Mouse (Mus musculus) heart, embryonic 12.5 days (tissue): ENCODE results near the gene Sox21. TPM values are rescaled to one million over a fixed set of nuclear protein-coding genes. Genes with fewer than 3 reads are reported as not detected.

Experiments used
- ATAC-seq: fragments of 200-750 bp; cut with Nextera tagmentation; 2 replicates; pipeline ENCODE4 v1.8.0; 2017; ENCODE audit warnings: moderate TSS enrichment, moderate library complexity; ENCODE audit not compliant: insufficient number of reproducible peaks, low FRiP score
- H3K27ac ChIP-seq: fragments of 300-500 bp; sonication (generic); 2 replicates; pipeline ENCODE4 v1.5.1; 2016; ENCODE audit warnings: mild to moderate bottlenecking, moderate library complexity; ENCODE audit not compliant: poor library complexity, severe bottlenecking
- H3K27me3 ChIP-seq: fragments of 300-500 bp; sonication (generic); replicated peaks from 2 replicates; pipeline ENCODE4 v1.6.1; 2016; ENCODE audit warnings: mild to moderate bottlenecking, moderate library complexity
- H3K36me3 ChIP-seq: fragments of 300-500 bp; sonication (generic); 2 replicates; pipeline ENCODE4 v1.6.1; 2016; ENCODE audit warnings: mild to moderate bottlenecking, moderate library complexity
- H3K4me1 ChIP-seq: fragments of 300-500 bp; sonication (generic); replicated peaks from 2 replicates; pipeline ENCODE4 v1.6.1; 2016; ENCODE audit warnings: mild to moderate bottlenecking
- H3K4me2 ChIP-seq: fragments of 300-500 bp; sonication (generic); 2 replicates; pipeline ENCODE4 v1.6.1; 2016; ENCODE audit warnings: mild to moderate bottlenecking, moderate library complexity
- H3K4me3 ChIP-seq: fragments of 300-500 bp; sonication (generic); 2 replicates; pipeline ENCODE4 v1.5.1; 2016; ENCODE audit warnings: mild to moderate bottlenecking
- H3K9ac ChIP-seq: fragments of 300-500 bp; sonication (generic); 2 replicates; pipeline ENCODE4 v1.6.1; 2016; ENCODE audit warnings: mild to moderate bottlenecking, moderate library complexity
- H3K9me3 ChIP-seq: fragments of 300-500 bp; sonication (generic); replicated peaks from 2 replicates; pipeline ENCODE4 v1.6.1; 2016; ENCODE audit warnings: mild to moderate bottlenecking, moderate library complexity
- WGBS: fragments of 180-500 bp; shearing (Covaris S2); methylation state at CpG from one replicate; pipeline ENCODE4 v1.1.7; 2016; 5-methylcytosine and 5-hydroxymethylcytosine counted together
- polyA plus RNA-seq: library from polyadenylated mRNA; unstranded; fragments of >200 nt; fragmentation: Nextera tagmentation; extraction: Ambion mirVana; gene quantifications from 2 replicates; pipeline ENCODE4 v1.2.1, GENCODE M21; 2016

Gene Sox21
- polyA plus RNA-seq, 1 experiment from 2014 or later, result 0.05 TPM

GRCm38 (mm10) chr14:118220885-118221284 is 15.9 kb downstream of the Sox21 start:
- no peaks in the 10 kb centered on the region for H3K9me3 ChIP-seq
- 73% methylated on average over 1 of the region's 1 CpGs for WGBS
- no peak overlapping the region for H3K4me2 ChIP-seq
- H3K36me3 ChIP-seq, result no peaks in the 10 kb centered on the region
- no peak for ATAC-seq
- no peak overlapping the region for H3K27ac ChIP-seq
- H3K27me3 ChIP-seq, result peaks cover 72% of the 10 kb centered on the region
- H3K9ac ChIP-seq, result no peak overlapping the region
- H3K4me1 ChIP-seq, result 0 out of 2 replicates have a peak, but pooled peaks cover 6% of the 10 kb centered on the region
- H3K4me3 ChIP-seq, result no peak overlapping the region

DNA sequence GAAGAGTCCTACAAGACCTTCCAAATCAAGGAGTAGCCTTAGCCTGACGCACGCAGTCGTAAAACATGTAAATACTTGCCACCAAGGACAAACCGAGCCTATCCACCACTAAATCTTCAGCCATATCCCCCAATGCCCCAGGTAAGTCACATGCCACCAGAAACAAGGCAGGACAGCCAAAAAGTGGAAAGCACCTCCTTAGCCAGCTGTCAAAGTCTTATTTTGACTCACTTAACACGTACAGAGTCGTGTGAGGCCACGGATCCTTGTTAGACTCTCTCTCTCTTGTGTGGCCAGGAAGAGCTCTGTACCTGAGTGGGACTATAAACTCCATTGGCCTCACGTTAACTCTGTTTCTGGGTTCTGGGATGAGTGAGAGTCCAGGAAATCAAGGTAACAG is 20.0 kb downstream of the Sox21 start:
- ATAC-seq, result no peak
- no peak overlapping the region for H3K4me3 ChIP-seq
- no peaks in the 10 kb centered on the region for H3K4me1 ChIP-seq
- no peaks in the 10 kb centered on the region for H3K36me3 ChIP-seq
- no peak overlapping the region for H3K4me2 ChIP-seq
- no peaks in the 10 kb centered on the region for H3K9me3 ChIP-seq
- WGBS, result 79% methylated on average over 8 of the region's 8 CpGs
- H3K27ac ChIP-seq, result no peak overlapping the region
- no peak overlapping the region for H3K9ac ChIP-seq
- H3K27me3 ChIP-seq, result peaks cover 53% of the 10 kb centered on the region

DNA sequence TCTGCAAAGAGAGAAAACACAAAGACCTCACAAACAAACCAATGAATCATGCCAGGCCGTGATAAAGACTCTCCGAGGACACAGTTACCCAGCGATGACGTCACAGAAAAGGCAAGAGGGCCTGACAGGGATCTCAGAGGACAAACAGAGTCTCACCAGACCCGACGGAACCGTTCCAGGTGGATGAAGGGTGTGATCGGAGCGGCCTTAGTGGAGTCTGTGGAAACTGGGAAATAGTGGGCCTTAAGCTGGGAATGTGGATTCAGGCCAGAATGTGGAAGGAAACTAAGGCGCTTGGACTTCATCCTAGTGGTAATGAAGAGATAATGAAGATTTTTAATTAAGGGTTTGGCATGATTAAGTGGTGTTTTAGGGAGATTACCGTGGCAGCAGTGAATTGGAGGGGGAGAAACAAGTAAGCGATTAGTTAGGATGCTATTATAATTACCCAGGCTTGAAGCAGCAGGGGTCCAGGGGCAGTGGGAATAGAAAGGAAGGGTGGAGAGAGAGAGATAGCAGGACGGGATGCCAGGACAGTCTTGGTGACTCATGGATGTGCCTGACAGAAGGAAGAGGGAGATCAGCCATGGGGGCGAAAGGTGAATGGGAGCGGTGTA is 24.5 kb downstream of the Sox21 start:
- Histone ChIP-seq H3K36me3 (no peaks in the 10 kb centered on the region), H3K9me3 (0 out of 2 replicates have a peak, but pooled peaks cover 2% of the 10 kb centered on the region), H3K27me3 (peaks cover 40% of the 10 kb centered on the region), H3K9ac (no peak overlapping the region), H3K4me3 (no peak overlapping the region), H3K27ac (no peak overlapping the region), H3K4me2 (no peak overlapping the region), H3K4me1 (no peaks in the 10 kb centered on the region)
- WGBS, result 65% methylated on average over 15 of the region's 15 CpGs
- no peak for ATAC-seq

GRCm38 (mm10) chr14:118209642-118210041 is 27.2 kb downstream of the Sox21 start:
- Histone ChIP-seq H3K36me3 (no peaks in the 10 kb centered on the region), H3K27ac (no peak overlapping the region), H3K4me2 (no peak overlapping the region), H3K4me1 (no peaks in the 10 kb centered on the region), H3K9ac (no peak overlapping the region), H3K4me3 (no peak overlapping the region), H3K27me3 (peaks cover 29% of the 10 kb centered on the region), H3K9me3 (0 out of 2 replicates have a peak, but pooled peaks cover 3% of the 10 kb centered on the region)
- no peak for ATAC-seq
- WGBS, result 27% methylated on average over 5 of the region's 5 CpGs

DNA sequence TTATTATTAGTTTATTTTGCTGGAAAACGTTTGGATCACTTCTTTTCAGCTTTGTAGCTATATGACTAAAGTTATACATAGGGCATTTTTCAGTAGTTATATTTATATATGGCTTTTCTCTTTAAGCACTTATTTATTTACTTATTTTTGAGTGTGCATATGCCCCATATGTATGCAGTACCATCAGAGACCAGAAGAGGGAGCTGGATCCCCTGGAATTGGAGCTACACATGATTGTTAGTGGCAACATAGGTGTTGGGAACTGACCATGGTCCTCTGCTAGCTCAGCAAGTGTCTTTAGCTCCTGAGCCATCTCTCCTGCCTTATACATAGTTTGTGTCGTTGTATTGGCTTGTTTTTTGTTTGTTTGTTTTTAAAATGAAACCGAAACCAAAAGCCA is 29.5 kb downstream of the Sox21 start:
- peaks cover 6% of the 10 kb centered on the region; the same call in 1 of the 2 replicates for H3K9me3 ChIP-seq
- WGBS, result 76% methylated on average over 3 of the region's 3 CpGs
- H3K4me2 ChIP-seq, result no peak overlapping the region
- no peaks in the 10 kb centered on the region for H3K36me3 ChIP-seq
- H3K27ac ChIP-seq, result no peak overlapping the region
- no peak overlapping the region for H3K4me3 ChIP-seq
- no peaks in the 10 kb centered on the region for H3K4me1 ChIP-seq
- no peak for ATAC-seq
- H3K9ac ChIP-seq, result no peak overlapping the region
- peaks cover 15% of the 10 kb centered on the region for H3K27me3 ChIP-seq

- Histone ChIP-seq H3K27ac (no peak overlapping the region), H3K4me2 (no peak overlapping the region), H3K4me3 (no peak overlapping the region), H3K9me3 (peaks cover 6% of the 10 kb centered on the region; the same call in 1 of the 2 replicates), H3K36me3 (no peaks in the 10 kb centered on the region), H3K4me1 (no peaks in the 10 kb centered on the region), H3K27me3 (peaks cover 8% of the 10 kb centered on the region; the same call in 1 of the 2 replicates), H3K9ac (no peak overlapping the region)
- no peak for ATAC-seq
- WGBS, result 68% methylated on average over 7 of the region's 7 CpGs
Observed at GRCm38 (mm10) chr14:118203031-118203430, 33.8 kb downstream of the Sox21 start.

DNA sequence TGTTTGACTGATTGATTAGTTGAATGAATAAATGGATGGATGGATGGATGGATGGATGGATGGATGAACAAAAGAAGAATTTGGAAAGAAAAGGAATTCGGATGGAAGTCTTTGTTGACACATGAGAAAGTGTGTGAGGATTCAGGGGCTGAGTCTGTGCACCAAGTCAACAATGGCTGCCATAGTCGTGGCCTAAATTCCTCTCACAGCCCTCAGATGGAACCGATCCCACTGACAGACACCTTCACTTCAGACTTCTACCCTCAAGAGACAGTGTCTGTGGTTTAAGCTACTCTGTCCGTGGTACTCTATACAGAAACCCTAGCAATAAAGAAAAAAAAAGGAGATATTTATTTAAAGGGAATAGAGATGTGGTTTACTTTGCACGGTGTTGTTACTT is 34.8 kb downstream of the Sox21 start:
- Histone ChIP-seq H3K4me3 (no peak overlapping the region), H3K4me1 (no peaks in the 10 kb centered on the region), H3K9me3 (peaks cover 4% of the 10 kb centered on the region; the same call in 1 of the 2 replicates), H3K9ac (no peak overlapping the region), H3K36me3 (no peaks in the 10 kb centered on the region), H3K27me3 (peaks cover 18% of the 10 kb centered on the region; the same call in 1 of the 2 replicates), H3K4me2 (no peak overlapping the region), H3K27ac (no peak overlapping the region)
- no peak for ATAC-seq
- WGBS, result 87% methylated on average over 5 of the region's 5 CpGs

DNA sequence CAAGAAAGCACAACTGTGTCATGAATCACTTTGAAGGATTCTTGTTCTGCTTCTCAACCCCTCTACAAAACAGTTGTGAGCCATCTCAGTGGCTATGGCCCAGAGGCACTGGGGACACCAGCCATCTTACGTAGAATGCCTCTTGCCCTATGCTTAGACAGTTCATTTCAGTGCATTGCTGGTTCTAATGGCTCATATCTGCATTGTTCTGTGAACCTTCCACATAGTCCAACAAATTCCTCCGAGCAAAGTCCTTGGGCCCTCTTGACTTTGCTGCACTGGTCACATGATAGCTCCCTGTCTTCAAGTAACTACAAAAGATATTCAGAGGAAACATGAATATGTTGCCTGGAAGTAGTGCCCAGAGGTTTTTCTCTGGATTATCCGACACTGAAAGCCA is 36.1 kb downstream of the Sox21 start:
- Histone ChIP-seq H3K4me3 (no peak overlapping the region), H3K4me2 (no peak overlapping the region), H3K27me3 (peaks cover 22% of the 10 kb centered on the region), H3K27ac (no peak overlapping the region), H3K36me3 (no peaks in the 10 kb centered on the region), H3K9ac (no peak overlapping the region), H3K9me3 (peaks cover 4% of the 10 kb centered on the region; the same call in 1 of the 2 replicates), H3K4me1 (no peaks in the 10 kb centered on the region)
- no peak for ATAC-seq
- WGBS, result 78% methylated on average over 3 of the region's 3 CpGs

DNA sequence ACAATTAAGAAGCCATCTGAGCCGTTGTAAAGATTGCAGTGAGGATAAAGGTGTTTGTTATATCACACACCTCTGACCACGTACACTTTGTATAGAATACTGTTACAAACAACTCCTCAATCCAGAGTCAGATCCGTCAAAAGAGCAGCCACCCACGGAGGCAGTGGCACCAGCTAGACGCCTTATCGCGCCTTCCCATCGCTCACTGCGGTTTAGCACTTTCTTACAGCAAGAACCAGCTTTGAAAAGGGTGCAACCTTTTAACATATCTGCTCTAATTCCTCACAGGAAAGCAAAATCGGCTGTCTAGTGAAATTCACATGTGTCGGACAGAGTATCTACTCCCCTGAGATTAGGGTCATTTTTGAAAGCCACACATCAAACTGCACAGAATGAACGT is 39.8 kb downstream of the Sox21 start:
- Histone ChIP-seq H3K27me3 (peaks cover 46% of the 10 kb centered on the region), H3K9me3 (no peaks in the 10 kb centered on the region), H3K4me3 (no peak overlapping the region), H3K36me3 (no peaks in the 10 kb centered on the region), H3K9ac (no peak overlapping the region), H3K27ac (no peak overlapping the region), H3K4me2 (no peak overlapping the region), H3K4me1 (no peaks in the 10 kb centered on the region)
- ATAC-seq, result no peak
- WGBS, result 69% methylated on average over 12 of the region's 12 CpGs

GRCm38 (mm10) chr14:118194219-118194914 is 42.5 kb downstream of the Sox21 start:
- WGBS, result 49% methylated on average over 13 of the region's 13 CpGs
- H3K27me3 ChIP-seq, result peaks cover 39% of the 10 kb centered on the region
- no peaks in the 10 kb centered on the region for H3K36me3 ChIP-seq
- no peak overlapping the region for H3K4me2 ChIP-seq
- H3K9ac ChIP-seq, result no peak overlapping the region
- H3K4me3 ChIP-seq, result no peak overlapping the region
- no peaks in the 10 kb centered on the region for H3K4me1 ChIP-seq
- no peak overlapping the region for H3K27ac ChIP-seq
- no peak for ATAC-seq
- no peaks in the 10 kb centered on the region for H3K9me3 ChIP-seq

GRCm38 (mm10) chr14:118193663-118194062 is 43.2 kb downstream of the Sox21 start:
- no peaks in the 10 kb centered on the region for H3K36me3 ChIP-seq
- no peak overlapping the region for H3K27ac ChIP-seq
- ATAC-seq, result no peak
- H3K9ac ChIP-seq, result no peak overlapping the region
- H3K4me1 ChIP-seq, result no peaks in the 10 kb centered on the region
- 45% methylated on average over 10 of the region's 10 CpGs for WGBS
- H3K4me2 ChIP-seq, result no peak overlapping the region
- no peak overlapping the region for H3K4me3 ChIP-seq
- H3K27me3 ChIP-seq, result peaks cover 39% of the 10 kb centered on the region
- H3K9me3 ChIP-seq, result no peaks in the 10 kb centered on the region
